Mouse (Mus musculus): ENCODE data around the gene Nub1. TPM values are rescaled to one million over a fixed set of nuclear protein-coding genes. Genes with fewer than 3 reads are reported as not detected.

Nub1 gene
- polyA plus RNA-seq (2014; fragmentation: Nextera tagmentation; extraction: Ambion mirVana), result 36.8 and 38.8 TPM in 2 replicates

GRCm38 (mm10) chr5:24685366-24686093, at the start of gene Nub1:
Nub1 (plus strand) TSS chr5:24685532.
- peaks cover 7% of the 10 kb centered on the region for H3K4me1 ChIP-seq (ENCODE audit: control insufficient read depth, insufficient read depth, low read length)
- ATAC-seq (ENCODE audit: low FRiP score), result peak; percentile 98
- H3K27ac ChIP-seq (ENCODE audit: low read depth, low read length), result peak within 1 kb of the TSS; percentile 90
- H3K9ac ChIP-seq (ENCODE audit: low read length), result peak within 1 kb of the TSS; percentile 74
- H3K4me2 ChIP-seq, result peak within 1 kb of the TSS; percentile 62
- H3K4me3 ChIP-seq (ENCODE audit: low read depth, low read length), result peak within 1 kb of the TSS; percentile 90
- no peaks in the 10 kb centered on the region for H3K9me3 ChIP-seq (ENCODE audit: control insufficient read depth, low read length)
- peak; percentile 100 for DNase-seq (ENCODE audit: low spot score, missing footprints)
- no peaks in the 10 kb centered on the region; the same call in 1 of the 2 replicates for H3K36me3 ChIP-seq (ENCODE audit: control insufficient read depth, insufficient read depth, low read length)
- WGBS, result 1% methylated on average over 53 of the region's 53 CpGs
- H3K27me3 ChIP-seq (ENCODE audit: control insufficient read depth, insufficient read depth, low read length), result no peaks in the 10 kb centered on the region

GRCm38 (mm10) chr5:24636987-24637386, 48.3 kb upstream of the Nub1 start:
- Histone ChIP-seq H3K4me2 (no peak overlapping the region), H3K27me3 (ENCODE audit: control insufficient read depth, insufficient read depth, low read length) (no peaks in the 10 kb centered on the region), H3K9ac (ENCODE audit: low read length) (no peak overlapping the region), H3K4me1 (ENCODE audit: control insufficient read depth, insufficient read depth, low read length) (peaks cover 3% of the 10 kb centered on the region; the same call in 1 of the 2 replicates), H3K9me3 (ENCODE audit: control insufficient read depth, low read length) (no peaks in the 10 kb centered on the region), H3K27ac (ENCODE audit: low read depth, low read length) (no peak overlapping the region), H3K36me3 (ENCODE audit: control insufficient read depth, insufficient read depth, low read length) (no peaks in the 10 kb centered on the region), H3K4me3 (ENCODE audit: low read depth, low read length) (no peak overlapping the region)
- WGBS, result 80% methylated on average over 4 of the region's 4 CpGs
- ATAC-seq (ENCODE audit: low FRiP score) (no peak), DNase-seq (ENCODE audit: low spot score, missing footprints) (peak; percentile 73)

GRCm38 (mm10) chr5:24638131-24638530, 47.2 kb upstream of the Nub1 start:
- Histone ChIP-seq H3K4me1 (ENCODE audit: control insufficient read depth, insufficient read depth, low read length) (peaks cover 3% of the 10 kb centered on the region; the same call in 1 of the 2 replicates), H3K4me2 (no peak overlapping the region), H3K27me3 (ENCODE audit: control insufficient read depth, insufficient read depth, low read length) (no peaks in the 10 kb centered on the region), H3K27ac (ENCODE audit: low read depth, low read length) (no peak overlapping the region), H3K36me3 (ENCODE audit: control insufficient read depth, insufficient read depth, low read length) (no peaks in the 10 kb centered on the region), H3K4me3 (ENCODE audit: low read depth, low read length) (no peak overlapping the region), H3K9ac (ENCODE audit: low read length) (no peak overlapping the region), H3K9me3 (ENCODE audit: control insufficient read depth, low read length) (no peaks in the 10 kb centered on the region)
- peak; percentile 72 for DNase-seq (ENCODE audit: low spot score, missing footprints)
- 66% methylated on average over 6 of the region's 6 CpGs for WGBS
- ATAC-seq (ENCODE audit: low FRiP score), result no peak

- DNase-seq (ENCODE audit: low spot score, missing footprints), result peak; percentile 79
- Histone ChIP-seq H3K9me3 (ENCODE audit: control insufficient read depth, low read length) (no peaks in the 10 kb centered on the region), H3K4me3 (ENCODE audit: low read depth, low read length) (no peak overlapping the region), H3K4me1 (ENCODE audit: control insufficient read depth, insufficient read depth, low read length) (peaks cover 3% of the 10 kb centered on the region; the same call in 1 of the 2 replicates), H3K4me2 (no peak overlapping the region), H3K9ac (ENCODE audit: low read length) (no peak overlapping the region), H3K27ac (ENCODE audit: low read depth, low read length) (no peak overlapping the region), H3K27me3 (ENCODE audit: control insufficient read depth, insufficient read depth, low read length) (no peaks in the 10 kb centered on the region), H3K36me3 (ENCODE audit: control insufficient read depth, insufficient read depth, low read length) (no peaks in the 10 kb centered on the region)
- 73% methylated on average over 6 of the region's 6 CpGs for WGBS
- ATAC-seq (ENCODE audit: low FRiP score), result no peak
Measured at GRCm38 (mm10) chr5:24639081-24639480, 46.3 kb upstream of the Nub1 start.

GRCm38 (mm10) chr5:24645454-24645853, 39.9 kb upstream of the Nub1 start:
- WGBS, result 95% methylated on average over 1 of the region's 1 CpGs
- Histone ChIP-seq H3K9ac (ENCODE audit: low read length) (no peak overlapping the region), H3K4me3 (ENCODE audit: low read depth, low read length) (no peak overlapping the region), H3K9me3 (ENCODE audit: control insufficient read depth, low read length) (no peaks in the 10 kb centered on the region), H3K36me3 (ENCODE audit: control insufficient read depth, insufficient read depth, low read length) (no peaks in the 10 kb centered on the region), H3K27ac (ENCODE audit: low read depth, low read length) (no peak overlapping the region), H3K27me3 (ENCODE audit: control insufficient read depth, insufficient read depth, low read length) (no peaks in the 10 kb centered on the region), H3K4me2 (no peak overlapping the region), H3K4me1 (ENCODE audit: control insufficient read depth, insufficient read depth, low read length) (no peaks in the 10 kb centered on the region)
- DNase-seq (ENCODE audit: low spot score, missing footprints), result no peak
- no peak for ATAC-seq (ENCODE audit: low FRiP score)

GRCm38 (mm10) chr5:24649231-24649630, 36.1 kb upstream of the Nub1 start:
- H3K4me3 ChIP-seq (ENCODE audit: low read depth, low read length), result no peak overlapping the region
- H3K9me3 ChIP-seq (ENCODE audit: control insufficient read depth, low read length), result no peaks in the 10 kb centered on the region
- no peak overlapping the region for H3K27ac ChIP-seq (ENCODE audit: low read depth, low read length)
- H3K4me1 ChIP-seq (ENCODE audit: control insufficient read depth, insufficient read depth, low read length), result no peaks in the 10 kb centered on the region
- 57% methylated on average over 4 of the region's 4 CpGs for WGBS
- ATAC-seq (ENCODE audit: low FRiP score), result no peak
- DNase-seq (ENCODE audit: low spot score, missing footprints), result no peak
- H3K4me2 ChIP-seq, result no peak overlapping the region
- no peak overlapping the region for H3K9ac ChIP-seq (ENCODE audit: low read length)
- no peaks in the 10 kb centered on the region for H3K36me3 ChIP-seq (ENCODE audit: control insufficient read depth, insufficient read depth, low read length)
- no peaks in the 10 kb centered on the region; the same call in 1 of the 2 replicates for H3K27me3 ChIP-seq (ENCODE audit: control insufficient read depth, insufficient read depth, low read length)

- 83% methylated on average over 7 of the region's 7 CpGs for WGBS
- Histone ChIP-seq H3K4me3 (ENCODE audit: low read depth, low read length) (no peak overlapping the region), H3K36me3 (ENCODE audit: control insufficient read depth, insufficient read depth, low read length) (no peaks in the 10 kb centered on the region), H3K4me2 (no peak overlapping the region), H3K9ac (ENCODE audit: low read length) (no peak overlapping the region), H3K9me3 (ENCODE audit: control insufficient read depth, low read length) (no peaks in the 10 kb centered on the region), H3K27me3 (ENCODE audit: control insufficient read depth, insufficient read depth, low read length) (no peaks in the 10 kb centered on the region; the same call in 1 of the 2 replicates), H3K27ac (ENCODE audit: low read depth, low read length) (no peak overlapping the region), H3K4me1 (ENCODE audit: control insufficient read depth, insufficient read depth, low read length) (no peaks in the 10 kb centered on the region)
- no peak for ATAC-seq (ENCODE audit: low FRiP score)
- peak; percentile 64 for DNase-seq (ENCODE audit: low spot score, missing footprints)
Measured at GRCm38 (mm10) chr5:24649701-24650100, 35.6 kb upstream of the Nub1 start.

GRCm38 (mm10) chr5:24651356-24651755, 34.0 kb upstream of the Nub1 start:
- no peaks in the 10 kb centered on the region; the same call in 1 of the 2 replicates for H3K27me3 ChIP-seq (ENCODE audit: control insufficient read depth, insufficient read depth, low read length)
- H3K9me3 ChIP-seq (ENCODE audit: control insufficient read depth, low read length), result no peaks in the 10 kb centered on the region
- no peak overlapping the region for H3K4me2 ChIP-seq
- 90% methylated on average over 6 of the region's 6 CpGs for WGBS
- H3K27ac ChIP-seq (ENCODE audit: low read depth, low read length), result no peak overlapping the region
- ATAC-seq (ENCODE audit: low FRiP score), result no peak
- H3K4me3 ChIP-seq (ENCODE audit: low read depth, low read length), result no peak overlapping the region
- no peak for DNase-seq (ENCODE audit: low spot score, missing footprints)
- H3K9ac ChIP-seq (ENCODE audit: low read length), result no peak overlapping the region
- no peaks in the 10 kb centered on the region for H3K4me1 ChIP-seq (ENCODE audit: control insufficient read depth, insufficient read depth, low read length)
- no peaks in the 10 kb centered on the region for H3K36me3 ChIP-seq (ENCODE audit: control insufficient read depth, insufficient read depth, low read length)
